Comparison of ENCODE assay signal across 9 mouse cellular contexts in the genomic region with DNA sequence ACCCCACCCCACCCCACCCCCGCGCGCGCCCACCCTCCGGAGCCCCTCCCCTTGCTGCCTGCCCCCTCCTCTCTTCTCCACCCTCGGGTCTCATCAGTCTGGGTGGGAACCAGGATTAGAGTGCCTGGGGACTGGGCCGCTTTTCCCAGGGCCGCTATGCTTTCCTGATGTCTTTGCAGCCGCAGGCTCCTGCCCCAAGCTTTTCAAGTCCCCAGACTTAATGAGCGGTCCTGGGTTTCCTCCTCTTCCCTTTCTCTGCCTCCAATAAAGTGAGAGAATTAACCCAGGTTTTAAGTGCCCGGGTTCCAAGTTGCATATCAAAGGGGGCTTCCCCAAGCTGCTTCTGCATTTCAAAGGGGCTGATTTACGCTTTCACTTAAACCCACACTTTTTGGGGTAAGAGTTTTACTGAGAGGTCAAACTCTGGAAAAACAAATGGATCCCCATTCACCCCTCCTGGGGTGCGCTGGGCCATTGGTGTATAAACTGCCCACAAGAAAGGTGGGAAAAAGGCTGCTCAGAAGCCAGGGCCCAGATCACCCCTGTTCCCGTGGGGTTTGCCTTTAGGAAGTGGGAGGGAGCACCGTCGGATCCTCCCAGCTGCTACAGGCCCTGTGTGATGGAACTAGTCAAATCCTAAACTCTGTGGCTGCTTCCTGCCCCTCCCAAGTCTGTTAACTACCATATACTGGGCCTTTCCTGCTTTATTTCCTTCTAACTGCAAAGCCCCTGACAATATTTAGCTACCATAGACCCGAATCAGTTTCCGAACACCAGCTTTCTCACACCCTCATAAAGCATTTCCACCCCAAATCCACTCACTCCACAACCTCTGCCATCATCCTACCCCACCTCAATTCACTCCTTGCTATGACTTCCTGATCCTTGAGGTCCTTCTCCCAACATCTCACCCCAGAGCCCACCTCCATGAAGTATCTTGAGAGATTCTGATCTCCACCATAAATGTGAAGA.
DNase-seq lines count a peak whose midpoint lies in the region; ATAC-seq and TF ChIP-seq lines count a peak whose summit lies in the region.
"Had no signal": no experiment of that assay in that cellular context is flagged by ENCODE, and none has a peak within 500 bp of the region (broad histone marks: within the 10 kb centered on the region; RNA-seq: fewer than 3 reads in every experiment).

No protein-coding gene starts in this region.

- no peak for TF ChIP-seq CTCF in lung, embryonic 14.5 days (IDR thresholded peaks at IDR 0.05; ENCODE audit: low read depth)

- H3K4me3 ChIP-seq in lung, embryonic 14.5 days (ENCODE audit: low read depth, low read length) = no peak overlapping the region
- H3K4me3 ChIP-seq: myocyte had no signal

- peaks cover 26% of the 10 kb centered on the region for H3K4me1 ChIP-seq in lung, embryonic 14.5 days (ENCODE audit: insufficient read depth)

- H3K4me2 ChIP-seq in lung, embryonic 14.5 days = peak overlapping the region; percentile 32; the same call in 1 of the 2 replicates

- H3K9ac ChIP-seq in lung, embryonic 14.5 days = peak overlapping the region; percentile 14

- H3K27me3 ChIP-seq in lung, embryonic 14.5 days (ENCODE audit: insufficient read depth, low read length) = no peaks in the 10 kb centered on the region
- no peaks in the 10 kb centered on the region for H3K27me3 ChIP-seq in splenic B cell, adult 2 months (ENCODE audit: control insufficient read depth, insufficient read depth, low read length, poor library complexity, severe bottlenecking)

- 22% methylated on average over 18 of the region's 18 CpGs for WGBS in lung, embryonic 14.5 days

- peak; percentile 41 for DNase-seq in lung, embryonic 14.5 days
- DNase-seq in lung, adult 18-20 months = no peak
- peak; percentile 45 to 62 for DNase-seq in kidney, postnatal 4 days
- DNase-seq in splenic B cell, adult 2 months (ENCODE audit: low read depth, low spot score) = peak; percentile 52
- no peak for DNase-seq in urinary bladder, adult 18-20 months (ENCODE audit: low spot score in 2 of 2)
- no peak for DNase-seq in MN1 (ENCODE audit: low spot score)
- DNase-seq in cerebellum, postnatal 4 days (ENCODE audit: low spot score in 2 of 2) = no peak

- peak; percentile 58 for ATAC-seq in lung, embryonic 14.5 days (ENCODE audit: insufficient read depth)
- ATAC-seq in granulocyte monocyte progenitor cell, adult 5-6 weeks (replicated peaks; ENCODE audit: poor library complexity, severe bottlenecking) = 0 out of 2 replicates have a peak, but pooled peaks have one; percentile 22

- H3K9me3 ChIP-seq in lung, embryonic 14.5 days (ENCODE audit: low read depth, low read length) = no peaks in the 10 kb centered on the region

- peak overlapping the region; percentile 70; the same call in 1 of the 2 replicates for H3K27ac ChIP-seq in lung, embryonic 14.5 days (ENCODE audit: low read depth)

- no peaks in the 10 kb centered on the region for H3K36me3 ChIP-seq in lung, embryonic 14.5 days (ENCODE audit: insufficient read depth)
- no peaks in the 10 kb centered on the region for H3K36me3 ChIP-seq in splenic B cell, adult 2 months (ENCODE audit: control insufficient read depth, insufficient read depth, low read length, poor library complexity, severe bottlenecking)

Comparison
In these comparisons a context has a peak if more than half of its experiments do, and no peak if none do; other contexts are left out.
1. DNase-seq: peak in lung, embryonic 14.5 days (single experiment), kidney, postnatal 4 days (2 of 2) and splenic B cell, adult 2 months (single experiment); none in lung, adult 18-20 months (0 of 2), urinary bladder, adult 18-20 months (0 of 2), MN1 (single experiment) and cerebellum, postnatal 4 days (0 of 2).